Mouse (Mus musculus): ENCODE data around the gene Pgrmc2. TPM values are rescaled to one million over a fixed set of nuclear protein-coding genes. Genes with fewer than 3 reads are reported as not detected.

Gene Pgrmc2
- polyA plus RNA-seq (2015; fragmentation: Illumina TruSeq; extraction: RNeasy Lipid Tissue Mini Kit (QIAGEN cat#74804); ENCODE audit: low read depth, low replicate concordance) = 54.9 TPM

GRCm38 (mm10) chr3:41082885-41083789 is at the start of gene Pgrmc2:
Gene Pgrmc2 (minus strand): TSS chr3:41083046.

Other genes starting within 250 kb of the Pgrmc2 start
- gene Mfsd8, start 236.2 kb downstream of the Pgrmc2 start, polyA plus RNA-seq (2015; fragmentation: Illumina TruSeq; extraction: RNeasy Lipid Tissue Mini Kit (QIAGEN cat#74804); ENCODE audit: low read depth, low replicate concordance) = 19.9 TPM
- 21.7 TPM for gene Abhd18, start 236.1 kb downstream of the Pgrmc2 start, polyA plus RNA-seq (2015; fragmentation: Illumina TruSeq; extraction: RNeasy Lipid Tissue Mini Kit (QIAGEN cat#74804); ENCODE audit: low read depth, low replicate concordance)
- not detected for gene 1700034I23Rik, start 180.5 kb downstream of the Pgrmc2 start, polyA plus RNA-seq (2015; fragmentation: Illumina TruSeq; extraction: RNeasy Lipid Tissue Mini Kit (QIAGEN cat#74804); ENCODE audit: low read depth, low replicate concordance)
- 16.5 TPM for gene Larp1b, start 133.2 kb downstream of the Pgrmc2 start, polyA plus RNA-seq (2015; fragmentation: Illumina TruSeq; extraction: RNeasy Lipid Tissue Mini Kit (QIAGEN cat#74804); ENCODE audit: low read depth, low replicate concordance)